Mouse (Mus musculus) hindbrain, embryonic 15.5 days (tissue): ENCODE measurements around the gene Mex3d. TPM values are rescaled to one million over a fixed set of nuclear protein-coding genes. Genes with fewer than 3 reads are reported as not detected.
A peak's percentile ranks its signal among the peaks of the same experiment; 100 is the strongest.

Source experiments
- ATAC-seq: fragments of 200-750 bp; cut with Nextera tagmentation; 2 replicates; pipeline ENCODE4 v1.8.0; 2017; ENCODE audit warnings: low read depth, moderate number of reproducible peaks, moderate TSS enrichment; ENCODE audit not compliant: low FRiP score
- H3K27ac ChIP-seq: fragments of 300-500 bp; sonication (generic); replicated peaks from 2 replicates; pipeline ENCODE4 v1.5.1; 2015; ENCODE audit warnings: mild to moderate bottlenecking, inconsistent platforms
- H3K27me3 ChIP-seq: fragments of 300-500 bp; sonication (generic); 2 replicates; pipeline ENCODE4 v1.6.1; 2015; ENCODE audit warnings: control low read depth, inconsistent platforms
- H3K36me3 ChIP-seq: fragments of 300-500 bp; sonication (generic); 2 replicates; pipeline ENCODE4 v1.6.1; 2015; ENCODE audit warnings: control low read depth, inconsistent platforms
- H3K4me1 ChIP-seq: fragments of 300-500 bp; sonication (generic); replicated peaks from 2 replicates; pipeline ENCODE4 v1.6.1; 2015; ENCODE audit warnings: control low read depth, inconsistent platforms
- H3K4me2 ChIP-seq: fragments of 300-500 bp; sonication (generic); 2 replicates; pipeline ENCODE4 v1.6.1; 2015; ENCODE audit warnings: moderate library complexity, mild to moderate bottlenecking, inconsistent platforms
- H3K4me3 ChIP-seq: fragments of 300-500 bp; sonication (generic); 2 replicates; pipeline ENCODE4 v1.5.1; 2015; ENCODE audit warnings: mild to moderate bottlenecking, inconsistent platforms
- H3K9ac ChIP-seq: fragments of 300-500 bp; sonication (generic); 2 replicates; pipeline ENCODE4 v1.6.1; 2015; ENCODE audit warnings: inconsistent platforms
- H3K9me3 ChIP-seq: fragments of 300-500 bp; sonication (generic); 2 replicates; pipeline ENCODE4 v1.6.1; 2016; ENCODE audit warnings: control low read depth, inconsistent platforms
- WGBS: fragments of 180-500 bp; shearing (Covaris S2); methylation state at CpG from one replicate; pipeline ENCODE4 v1.1.7; 2015; 5-methylcytosine and 5-hydroxymethylcytosine counted together
- microRNA-seq: library from miRNA; unstranded; fragments of <30 nt; microRNA quantifications from one replicate; pipeline ENCODE4, GENCODE M21; 2016
- polyA plus RNA-seq: library from polyadenylated mRNA; unstranded; fragments of >200 nt; fragmentation: Nextera tagmentation; extraction: Ambion mirVana; gene quantifications from 2 replicates; pipeline ENCODE4 v1.2.1, GENCODE M21; 2015

Gene Mex3d
- polyA plus RNA-seq, 1 experiment from 2014 or later: 18.9 TPM

GRCm38 (mm10) chr10:80331636-80332524 is 55.6 kb downstream of the Mex3d start:
- H3K4me3 ChIP-seq: no peak overlapping the region
- H3K36me3 ChIP-seq: no peaks in the 10 kb centered on the region
- H3K27ac ChIP-seq: no peak overlapping the region
- H3K9me3 ChIP-seq: no peaks in the 10 kb centered on the region
- H3K4me1 ChIP-seq: peaks cover 12% of the 10 kb centered on the region
- no peaks in the 10 kb centered on the region for H3K27me3 ChIP-seq
- H3K4me2 ChIP-seq: no peak overlapping the region
- 75% methylated on average over 10 of the region's 10 CpGs for WGBS
- no peak overlapping the region for H3K9ac ChIP-seq
- no peak for ATAC-seq

GRCm38 (mm10) chr10:80330888-80331287 is 56.6 kb downstream of the Mex3d start:
- 75% methylated on average over 2 of the region's 2 CpGs for whole genome bisulfite sequencing
- peak overlapping the region; percentile 50; the same call in 1 of the 2 replicates for H3K4me3 ChIP-seq

More at GRCm38 (mm10) chr10:80330888-80331287, 56.6 kb downstream of the Mex3d start:
- Histone ChIP-seq H3K4me2 (peak overlapping the region; percentile 91), H3K27ac (no peak overlapping the region), H3K27me3 (no peaks in the 10 kb centered on the region), H3K9ac (no peak overlapping the region), H3K36me3 (no peaks in the 10 kb centered on the region), H3K4me1 (peaks cover 12% of the 10 kb centered on the region), H3K9me3 (no peaks in the 10 kb centered on the region)
- ATAC-seq: no peak

Small RNA genes within 50 kb of the gene (microRNA-seq; reads per million reads assigned to microRNA genes)
- gene Gm22721: not detected

Other genes starting within 250 kb of the Mex3d start
- 503 and 517 TPM in 2 replicates for gene Atp5d, start 249.0 kb downstream of the Mex3d start, polyA plus RNA-seq
- 61.4 and 71.3 TPM in 2 replicates for gene Cbarp, start 246.8 kb downstream of the Mex3d start, polyA plus RNA-seq
- gene Midn, start 239.4 kb downstream of the Mex3d start, polyA plus RNA-seq: 22.6 and 26.0 TPM in 2 replicates
- gene Cirbp, start 221.7 kb downstream of the Mex3d start, polyA plus RNA-seq: 295 and 319 TPM in 2 replicates
- gene 1600002K03Rik, start 214.7 kb downstream of the Mex3d start, polyA plus RNA-seq: 10.1 and 12.7 TPM in 2 replicates
- 29.1 and 33.6 TPM in 2 replicates for gene Efna2, start 208.2 kb downstream of the Mex3d start, polyA plus RNA-seq
- 36.5 and 38.6 TPM in 2 replicates for gene Mum1, start 161.2 kb downstream of the Mex3d start, polyA plus RNA-seq
- gene Ndufs7, start 138.5 kb downstream of the Mex3d start, polyA plus RNA-seq: 311 and 321 TPM in 2 replicates
- 24.6 and 28.1 TPM in 2 replicates for gene Gamt, start 126.6 kb downstream of the Mex3d start, polyA plus RNA-seq
- 46.9 and 51.3 TPM in 2 replicates for gene Dazap1, start 126.2 kb downstream of the Mex3d start, polyA plus RNA-seq
- 551 and 587 TPM in 2 replicates for gene Rps15, start 95.2 kb downstream of the Mex3d start, polyA plus RNA-seq
- gene Apc2, start 91.7 kb downstream of the Mex3d start, polyA plus RNA-seq: 175 and 181 TPM in 2 replicates
- 29.8 and 30.1 TPM in 2 replicates for gene 2310011J03Rik, start 67.1 kb downstream of the Mex3d start, polyA plus RNA-seq
- 6.1 and 6.7 TPM in 2 replicates for gene Pcsk4, start 58.2 kb downstream of the Mex3d start, polyA plus RNA-seq
- 5.7 and 7.1 TPM in 2 replicates for gene Reep6, start 57.7 kb downstream of the Mex3d start, polyA plus RNA-seq
- 0.76 and 1.2 TPM in 2 replicates for gene Adamtsl5, start 39.2 kb downstream of the Mex3d start, polyA plus RNA-seq
- gene Plk5, start 31.2 kb downstream of the Mex3d start, polyA plus RNA-seq: 6.1 and 6.4 TPM in 2 replicates
- 213 and 229 TPM in 2 replicates for gene Mbd3, start 11.9 kb upstream of the Mex3d start, polyA plus RNA-seq
- 711 and 737 TPM in 2 replicates for gene Uqcr11, start 19.2 kb upstream of the Mex3d start, polyA plus RNA-seq
- 52.5 and 54.7 TPM in 2 replicates for gene Tcf3, start 46.0 kb upstream of the Mex3d start, polyA plus RNA-seq
- gene Onecut3, start 107.2 kb upstream of the Mex3d start, polyA plus RNA-seq: 1.6 and 1.7 TPM in 2 replicates
- 1.2 and 1.5 TPM in 2 replicates for gene Atp8b3, start 151.5 kb upstream of the Mex3d start, polyA plus RNA-seq
- 30.0 and 33.7 TPM in 2 replicates for gene Rexo1, start 173.9 kb upstream of the Mex3d start, polyA plus RNA-seq
- gene Klf16, start 189.7 kb upstream of the Mex3d start, polyA plus RNA-seq: 6.3 and 6.7 TPM in 2 replicates
- gene Abhd17a, start 202.7 kb upstream of the Mex3d start, polyA plus RNA-seq: 134 and 159 TPM in 2 replicates
- gene Scamp4, start 215.2 kb upstream of the Mex3d start, polyA plus RNA-seq: 64.2 and 71.6 TPM in 2 replicates
- 4.8 and 5.4 TPM in 2 replicates for gene Adat3, start 215.2 kb upstream of the Mex3d start, polyA plus RNA-seq
- gene Gm49322, start 218.4 kb upstream of the Mex3d start, polyA plus RNA-seq: 3.4 and 4.1 TPM in 2 replicates
- gene Csnk1g2, start 235.2 kb upstream of the Mex3d start, polyA plus RNA-seq: 109 and 127 TPM in 2 replicates